Mouse (Mus musculus) frontal cortex, postnatal 36 days (tissue): ENCODE data around the gene Rpl26.
"Not testable (repeated sequence)": the region's sequence is repeated elsewhere in the genome, so short reads cannot be mapped to it uniquely, and the experiment has no call there.

Experiments used
- DNase-seq, 2 experiments: peaks; one replicate each; pipeline ENCODE4 v3.0.0; 2022; ENCODE audit warnings: low spot score in 2 of 2

Rpl26 gene

GRCm38 (mm10) chr11:68914566-68914965 is 13.2 kb downstream of the Rpl26 start:
- DNase-seq: no peak

- DNase-seq: no peak
These were observed 21.8 kb downstream of the Rpl26 start for GRCm38 (mm10) chr11:68923191-68923590.

- DNase-seq: no peak
These were observed 23.4 kb downstream of the Rpl26 start for GRCm38 (mm10) chr11:68924749-68925148.

- DNase-seq: no peak
These were observed 25.6 kb downstream of the Rpl26 start, which contains the start of gene Odf4 for GRCm38 (mm10) chr11:68926981-68927380. Gene Odf4, minus strand, starts transcription at chr11:68927081.

- DNase-seq: no peak
These were observed 28.6 kb downstream of the Rpl26 start for GRCm38 (mm10) chr11:68929947-68930346.

GRCm38 (mm10) chr11:68933885-68934507 is 32.6 kb downstream of the Rpl26 start:
- no peak for DNase-seq

- DNase-seq: not testable (repeated sequence)
These were observed 35.6 kb downstream of the Rpl26 start for GRCm38 (mm10) chr11:68936951-68937350.

GRCm38 (mm10) chr11:68939451-68940304 is 38.3 kb downstream of the Rpl26 start:
- peak; percentile 88 to 90 for DNase-seq

GRCm38 (mm10) chr11:68940516-68940915 is 39.1 kb downstream of the Rpl26 start:
- no peak for DNase-seq

GRCm38 (mm10) chr11:68942731-68943130 is 41.3 kb downstream of the Rpl26 start:
- no peak for DNase-seq

GRCm38 (mm10) chr11:68945245-68945644 is 43.9 kb downstream of the Rpl26 start:
- no peak for DNase-seq

- no peak for DNase-seq
These were observed 44.6 kb downstream of the Rpl26 start for GRCm38 (mm10) chr11:68946001-68946400.

- peak; percentile 57 to 65 for DNase-seq
These were observed 45.5 kb downstream of the Rpl26 start for GRCm38 (mm10) chr11:68946806-68947440.

GRCm38 (mm10) chr11:68947542-68947993 is 46.2 kb downstream of the Rpl26 start:
- peak; percentile 40 to 50 for DNase-seq

- DNase-seq: no peak
These were observed 52.5 kb downstream of the Rpl26 start for GRCm38 (mm10) chr11:68953903-68954302.

- DNase-seq: no peak
These were observed 53.0 kb downstream of the Rpl26 start for GRCm38 (mm10) chr11:68954408-68954807.

- no peak for DNase-seq
These were observed 54.1 kb downstream of the Rpl26 start for GRCm38 (mm10) chr11:68955473-68955872.

GRCm38 (mm10) chr11:68956107-68956506 is 54.7 kb downstream of the Rpl26 start:
- DNase-seq: no peak
